Mouse (Mus musculus): ENCODE measurements at regions not wholly inside any gene's neighbourhood (a gene's known extent, or its start where the extent isn't known, plus 50 kb on each side); places are given as distances from the start of the nearest gene placed in this dataset.

GRCm38 (mm10) chr16:50766055-50766770, 175.3 kb upstream of the Ccdc54 start:
- DNase-seq, result no peak

- DNase-seq, result no peak
Observed at GRCm38 (mm10) chr16:50762096-50762495, 171.1 kb upstream of the Ccdc54 start.

- no peak for DNase-seq
Observed at GRCm38 (mm10) chr16:50759979-50760378, 169.0 kb upstream of the Ccdc54 start.

- DNase-seq, result peak; percentile 69
Observed at GRCm38 (mm10) chr16:50756696-50757095, 165.7 kb upstream of the Ccdc54 start.

- peak; percentile 76 for DNase-seq
Observed at GRCm38 (mm10) chr16:50753612-50754389, 162.8 kb upstream of the Ccdc54 start.

GRCm38 (mm10) chr16:50753046-50753445, 162.1 kb upstream of the Ccdc54 start:
- DNase-seq, result peak; percentile 15

GRCm38 (mm10) chr16:50752277-50752600, 161.3 kb upstream of the Ccdc54 start:
- peak; percentile 53 for DNase-seq

GRCm38 (mm10) chr16:50751495-50752276, 160.7 kb upstream of the Ccdc54 start:
- DNase-seq, result peak; percentile 26

GRCm38 (mm10) chr16:50747698-50748097, 156.7 kb upstream of the Ccdc54 start:
- no peak for DNase-seq

- no peak for DNase-seq
Observed at GRCm38 (mm10) chr16:50745723-50746122, 154.8 kb upstream of the Ccdc54 start.

GRCm38 (mm10) chr16:50737396-50737843, 146.5 kb upstream of the Ccdc54 start:
- peak; percentile 30 for DNase-seq

- DNase-seq, result peak; percentile 93
Observed at GRCm38 (mm10) chr16:50736151-50737047, 145.4 kb upstream of the Ccdc54 start.

GRCm38 (mm10) chr16:50733359-50733758, 142.4 kb upstream of the Ccdc54 start:
- DNase-seq, result no peak

GRCm38 (mm10) chr16:50732082-50733006, 141.4 kb upstream of the Ccdc54 start:
- peak; percentile 95 for DNase-seq

GRCm38 (mm10) chr16:50729341-50729740, 138.4 kb upstream of the Ccdc54 start:
- no peak for DNase-seq

- DNase-seq, result no peak
Observed at GRCm38 (mm10) chr16:50723144-50723543, 132.2 kb upstream of the Ccdc54 start.

- peak; percentile 25 for DNase-seq
Observed at GRCm38 (mm10) chr16:50717306-50718017, 126.5 kb upstream of the Ccdc54 start.

- no peak for DNase-seq
Observed at GRCm38 (mm10) chr16:50709727-50710126, 118.8 kb upstream of the Ccdc54 start.

- DNase-seq, result no peak
Observed at GRCm38 (mm10) chr16:50707906-50708305, 117.0 kb upstream of the Ccdc54 start.

- no peak for DNase-seq
Observed at GRCm38 (mm10) chr16:50705921-50706320, 115.0 kb upstream of the Ccdc54 start.

Data from kidney, postnatal 10 days (tissue).